Mouse (Mus musculus) left cerebral cortex, adult 2 months (tissue): Measurements from ENCODE around the gene Cib4. TPM values are rescaled to one million over a fixed set of nuclear protein-coding genes. Genes with fewer than 3 reads are reported as not detected.

Experiments
- DNase-seq, 2 experiments: peaks; one replicate each; pipeline ENCODE4 v3.0.0; 2021 to 2022; ENCODE audit warnings: low spot score in 2 of 2, mixed read lengths in 1 of 2; ENCODE audit errors: extremely low spot score in 1 of 2
- H3K27ac ChIP-seq: fragments of 200-600 bp; 2 replicates; pipeline ENCODE4 v1.8.1; 2022
- H3K4me3 ChIP-seq: fragments of 200-600 bp; 2 replicates; pipeline ENCODE4 v1.8.1; 2022
- CTCF ChIP-seq: fragments of 200-600 bp; IDR thresholded peaks from 2 replicates; pipeline ENCODE4 v1.8.1; 2022; ENCODE audit warnings: antibody characterized with exemption, mild to moderate bottlenecking, moderate library complexity
- intact Hi-C: fragments of 180-260 bp; cut with DNase I; formaldehyde crosslinking; loops from one replicate; pipeline ENCODE4 v1.15.1; 2025
- total RNA-seq, 2 experiments: library from RNA; stranded (reverse); gene quantifications; 2 replicates each; pipeline ENCODE4 v1.2.3; 2021

The Cib4 gene
- total RNA-seq, 2 experiments from 2014 or later = not detected

GRCm38 (mm10) chr5:30587681-30588300, 42.2 kb upstream of the Cib4 start, which contains the start of gene Kcnk3:
Gene Kcnk3 (plus strand): TSS chr5:30588170.
- peak; percentile 50 to 53 for DNase-seq
- H3K4me3 ChIP-seq = peak within 1 kb of the TSS; percentile 71
- no peak for TF ChIP-seq CTCF
- intact Hi-C loops = loop anchor here (2.0 kb wide), 2 partner anchors 19 to 41 kb away; no protein-coding TSS in a partner anchor
- H3K27ac ChIP-seq = peak within 1 kb of the TSS; percentile 94

GRCm38 (mm10) chr5:30587101-30587500, 41.5 kb upstream of the Cib4 start:
- TF ChIP-seq CTCF = no peak
- no peak for DNase-seq
- intact Hi-C loops = no loop called here
- Histone ChIP-seq H3K27ac (peak overlapping the region; percentile 32; the same call in 1 of the 2 replicates), H3K4me3 (no peak overlapping the region)

DNA sequence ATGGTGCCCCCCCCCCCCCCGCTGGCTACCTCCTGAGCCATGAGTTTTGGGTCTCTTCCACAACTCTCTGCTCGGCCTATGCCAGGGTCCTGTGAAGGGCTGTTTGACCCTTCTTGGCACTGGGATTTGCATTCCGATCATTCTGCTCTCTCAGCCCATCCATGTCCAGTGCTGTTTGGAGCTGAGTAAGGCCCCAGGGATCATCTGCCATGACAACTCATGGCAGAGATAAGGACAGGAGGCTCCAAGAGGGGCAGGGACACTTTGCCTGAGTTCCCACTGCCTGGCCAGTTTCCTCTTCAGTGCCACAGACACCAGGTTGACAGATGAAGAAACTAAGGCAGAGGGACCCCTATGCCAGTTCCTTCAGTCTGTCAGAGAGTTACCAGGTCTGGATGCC, 41.0 kb upstream of the Cib4 start:
- no peak for DNase-seq
- TF ChIP-seq CTCF = no peak
- H3K27ac ChIP-seq = no peak overlapping the region; the same call in 1 of the 2 replicates
- intact Hi-C loops = no loop called here
- no peak overlapping the region for H3K4me3 ChIP-seq

- intact Hi-C loops = no loop called here
- no peak for DNase-seq
- H3K27ac ChIP-seq = no peak overlapping the region
- no peak overlapping the region for H3K4me3 ChIP-seq
- no peak for TF ChIP-seq CTCF
Observed at GRCm38 (mm10) chr5:30582017-30582416, 36.4 kb upstream of the Cib4 start.

DNA sequence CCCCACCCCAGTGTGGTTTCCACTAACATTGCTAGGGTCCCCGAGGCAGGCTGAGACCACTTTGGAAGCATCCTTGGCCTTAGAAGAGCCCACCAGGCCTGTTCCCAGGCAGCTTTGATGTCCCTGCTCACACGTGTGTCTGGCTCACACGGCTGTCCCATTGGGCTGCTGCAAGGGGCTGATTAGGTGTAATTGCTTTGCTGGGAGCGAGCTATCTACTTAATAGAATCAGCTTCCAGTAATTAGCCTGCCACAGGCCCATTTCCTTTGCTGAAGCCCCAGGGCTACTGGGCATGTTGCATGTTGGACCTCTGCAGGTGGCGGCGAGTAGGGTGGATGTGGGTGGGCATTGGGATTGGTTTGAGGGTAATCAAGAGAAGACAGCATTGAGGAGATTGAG, 35.1 kb upstream of the Cib4 start:
- DNase-seq = no peak
- intact Hi-C loops = no loop called here
- no peak for TF ChIP-seq CTCF
- H3K4me3 ChIP-seq = no peak overlapping the region
- no peak overlapping the region for H3K27ac ChIP-seq

- Histone ChIP-seq H3K4me3 (no peak overlapping the region), H3K27ac (peak overlapping the region; percentile 73)
- TF ChIP-seq CTCF = no peak
- intact Hi-C loops = no loop called here
- DNase-seq = no peak
Observed at GRCm38 (mm10) chr5:30578445-30579080, 32.9 kb upstream of the Cib4 start.

DNA sequence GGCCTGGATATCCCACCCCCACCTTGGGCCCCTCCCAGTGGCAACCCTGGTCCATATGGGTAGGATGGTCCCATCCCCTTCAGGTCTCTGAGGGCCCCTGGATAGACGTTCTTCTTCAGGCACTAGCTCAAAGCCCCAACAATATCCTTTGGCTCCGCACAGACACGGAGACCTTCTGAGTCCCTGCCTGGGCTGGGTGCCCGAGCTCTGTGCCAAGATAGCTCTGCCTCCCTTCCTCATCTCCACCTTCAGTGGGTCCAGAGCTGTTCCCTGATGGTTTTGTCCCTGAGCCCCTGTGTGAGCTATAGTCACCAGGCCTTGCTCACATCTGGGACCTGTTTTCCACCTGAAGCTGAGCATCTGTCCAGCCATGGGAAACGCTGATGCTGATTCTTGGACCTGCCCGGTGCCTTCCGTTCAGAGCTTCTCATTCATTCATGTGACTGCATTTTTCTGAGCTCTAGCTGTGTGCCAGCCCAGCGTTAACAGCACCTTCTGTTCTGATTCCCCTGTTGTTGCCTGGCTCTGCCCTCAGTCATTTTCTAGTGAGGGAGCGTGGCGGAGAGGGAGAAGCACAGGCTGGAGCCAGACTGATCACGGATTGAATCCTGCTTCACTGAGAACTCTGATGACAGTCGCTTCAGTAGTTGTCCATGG, 32.1 kb upstream of the Cib4 start:
- H3K27ac ChIP-seq = peak overlapping the region; percentile 73
- intact Hi-C loops = no loop called here
- DNase-seq = no peak

DNA sequence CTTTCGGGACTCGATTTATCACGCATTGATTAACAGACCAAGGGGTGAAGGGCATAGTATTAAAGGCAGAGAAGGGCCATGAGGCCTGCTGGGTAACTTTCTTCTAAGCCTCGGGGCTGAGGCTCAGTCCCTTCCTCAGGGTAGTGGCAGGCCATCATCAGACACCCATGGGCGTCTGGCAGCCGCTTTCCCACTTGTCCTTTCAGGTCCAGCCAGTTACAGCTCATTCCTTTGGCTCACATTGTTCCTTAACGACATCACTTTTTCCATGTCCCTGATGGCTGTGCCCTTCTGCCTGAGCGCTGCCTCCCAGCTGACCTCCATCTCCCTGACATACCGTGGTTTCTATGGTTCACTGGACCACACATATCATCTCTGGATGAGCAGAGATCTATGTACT, 31.6 kb upstream of the Cib4 start:
- no peak for TF ChIP-seq CTCF
- no peak for DNase-seq
- H3K27ac ChIP-seq = no peak overlapping the region; the same call in 1 of the 2 replicates
- intact Hi-C loops = no loop called here
- H3K4me3 ChIP-seq = no peak overlapping the region

More for the DNA sequence above, 32.1 kb upstream of the Cib4 start:
- no peak overlapping the region for H3K4me3 ChIP-seq
- no peak for TF ChIP-seq CTCF

DNA sequence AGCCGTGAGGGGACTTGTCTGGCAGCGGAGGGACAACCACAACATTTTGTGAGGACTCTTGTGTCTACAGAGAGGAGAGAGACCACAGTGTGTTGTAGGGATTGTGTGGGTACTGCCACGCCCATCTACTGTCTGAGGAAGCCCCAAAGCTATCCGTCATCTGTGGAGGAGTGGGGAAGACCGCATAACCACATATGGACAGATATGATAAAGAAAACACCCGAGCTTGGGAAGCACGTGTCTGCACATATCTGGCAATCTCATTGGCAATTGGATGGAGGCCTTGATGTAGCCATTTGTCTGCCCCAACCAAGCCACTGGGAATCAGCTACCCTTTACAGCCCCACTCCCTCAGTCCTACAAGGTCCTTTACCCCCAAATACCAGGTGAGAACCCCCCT, 30.6 kb upstream of the Cib4 start:
- Histone ChIP-seq H3K4me3 (no peak overlapping the region), H3K27ac (no peak overlapping the region)
- no peak for DNase-seq
- TF ChIP-seq CTCF = no peak
- intact Hi-C loops = no loop called here

GRCm38 (mm10) chr5:30574367-30574766, 28.7 kb upstream of the Cib4 start:
- intact Hi-C loops = no loop called here
- DNase-seq = no peak
- H3K27ac ChIP-seq = no peak overlapping the region
- no peak for TF ChIP-seq CTCF
- H3K4me3 ChIP-seq = no peak overlapping the region

GRCm38 (mm10) chr5:30571820-30572219, 26.2 kb upstream of the Cib4 start:
- no peak for TF ChIP-seq CTCF
- no peak overlapping the region for H3K4me3 ChIP-seq
- no peak for DNase-seq
- no peak overlapping the region for H3K27ac ChIP-seq
- intact Hi-C loops = no loop called here

DNA sequence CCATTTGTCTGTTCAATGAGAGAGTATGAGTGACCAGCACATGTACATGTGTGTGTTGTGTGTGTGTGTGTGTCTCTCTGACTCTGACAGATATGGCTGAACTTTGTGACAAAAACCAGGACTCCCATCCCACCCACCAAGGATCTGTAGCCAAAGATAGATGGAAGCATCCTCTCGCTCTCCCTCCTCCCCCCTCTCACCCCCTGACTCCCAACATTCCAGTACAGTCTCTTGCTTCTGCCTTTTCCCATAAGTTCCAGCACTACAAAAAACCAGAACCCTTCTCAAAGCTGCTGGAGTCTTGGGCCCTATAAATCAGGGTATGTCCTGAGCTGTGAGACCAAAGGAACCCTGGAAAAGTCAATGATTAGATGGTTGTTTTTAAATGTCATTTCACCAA, 22.8 kb upstream of the Cib4 start:
- Histone ChIP-seq H3K27ac (no peak overlapping the region), H3K4me3 (no peak overlapping the region)
- intact Hi-C loops = no loop called here
- DNase-seq = no peak
- no peak for TF ChIP-seq CTCF
